Mouse (Mus musculus): Measurements from ENCODE around the gene Doc2b.

Doc2b gene

DNA sequence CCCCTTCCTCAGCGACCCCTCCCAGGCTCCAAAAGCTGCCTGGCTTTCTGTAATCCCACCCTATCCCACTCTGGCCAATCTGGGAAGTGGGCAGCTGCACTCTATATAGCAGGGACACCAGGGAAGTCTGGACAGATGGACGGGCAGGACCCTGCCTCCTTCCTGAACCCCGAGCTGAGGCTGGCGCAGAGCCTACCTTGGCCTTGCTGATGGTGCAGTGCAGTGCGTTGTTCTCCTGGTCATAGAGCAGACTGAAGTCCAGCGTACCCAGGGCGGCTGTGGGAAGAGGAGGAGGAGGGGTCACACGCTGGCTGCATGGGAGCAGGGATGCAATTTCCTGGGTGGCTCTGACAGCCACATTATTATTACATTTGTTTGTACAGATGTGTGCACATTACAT lies 10.0 kb downstream of the Doc2b start:
- DNase-seq: no peak

DNA sequence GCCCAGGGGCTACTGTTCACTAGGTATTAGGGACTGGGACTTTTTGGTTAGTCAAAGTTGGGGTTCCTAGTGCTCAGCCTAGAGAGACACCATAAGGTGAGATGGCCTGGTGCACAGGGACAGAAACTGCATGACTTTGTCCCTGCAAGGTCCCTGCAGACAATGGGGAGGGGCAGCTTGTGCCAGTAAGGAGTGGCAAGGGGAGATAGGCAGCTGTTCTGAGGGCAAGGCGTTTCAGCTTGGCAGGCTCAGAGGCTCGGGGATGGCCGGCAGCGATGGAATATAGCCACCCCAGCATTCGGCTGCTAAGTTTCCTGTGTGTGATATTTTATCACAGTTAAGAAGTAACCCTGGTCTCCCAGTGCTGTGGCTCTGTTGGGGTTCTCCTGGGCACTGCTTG lies 12.1 kb downstream of the Doc2b start:
- no peak for DNase-seq

DNA sequence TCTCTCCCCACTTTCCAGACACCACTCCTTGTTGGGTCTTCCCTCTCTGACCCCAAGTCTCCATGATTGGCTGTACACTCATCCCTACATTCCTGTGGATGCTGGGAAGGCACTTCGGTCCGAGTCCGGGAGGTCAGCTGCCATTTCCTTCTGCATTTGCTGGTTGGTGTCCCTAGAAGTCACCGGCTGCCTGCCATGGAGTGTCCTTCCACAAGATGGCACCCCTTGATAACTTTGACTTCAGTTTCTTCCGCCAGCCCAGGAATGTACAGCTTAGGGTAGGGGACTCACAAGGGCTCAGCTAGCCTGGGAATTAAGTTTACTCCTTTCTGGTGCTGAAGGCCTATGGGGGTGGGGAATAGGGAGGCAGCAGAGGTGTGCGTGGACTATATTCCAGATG lies 13.9 kb downstream of the Doc2b start:
- DNase-seq: peak; percentile 74 to 75

DNA sequence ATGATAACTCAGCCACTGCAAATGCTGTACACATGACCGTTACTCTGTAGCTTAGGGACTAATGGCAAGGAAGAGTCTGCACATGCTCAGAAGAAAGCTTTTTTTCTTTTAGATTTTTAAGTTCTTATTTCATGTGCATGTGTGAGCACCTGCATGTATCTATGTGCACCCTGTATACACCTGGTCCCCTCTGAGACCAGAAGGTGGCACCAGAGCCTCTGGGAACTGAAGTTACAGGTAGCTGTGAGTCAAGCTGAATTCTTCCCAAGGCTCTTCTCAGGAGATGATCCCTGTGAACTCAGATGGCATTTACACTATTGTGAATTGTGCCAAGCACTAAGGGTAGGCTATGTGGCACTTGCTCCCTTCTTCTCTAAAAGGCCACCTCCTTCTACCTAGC lies 19.9 kb downstream of the Doc2b start:
- DNase-seq: no peak

DNA sequence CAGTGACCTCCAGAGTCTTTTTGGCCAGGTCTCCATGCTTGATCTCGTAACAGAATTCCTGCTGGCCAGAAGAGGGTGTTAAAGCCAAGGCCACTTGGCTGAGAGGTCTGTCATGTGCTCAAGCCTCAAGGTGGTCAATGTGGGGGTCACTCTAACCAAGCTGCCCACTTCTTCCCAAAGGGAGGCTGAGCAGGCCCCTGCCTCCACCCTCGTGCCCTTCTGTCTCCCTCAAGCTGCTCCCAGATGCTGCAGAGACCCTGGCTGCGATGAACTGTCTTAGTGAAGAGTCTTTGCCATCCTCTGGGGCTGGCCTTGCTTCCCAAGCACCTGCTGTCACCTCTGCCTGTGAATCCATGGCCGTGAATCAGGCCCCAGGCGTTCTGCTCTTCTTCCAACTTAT lies 23.3 kb downstream of the Doc2b start:
- DNase-seq: no peak

DNA sequence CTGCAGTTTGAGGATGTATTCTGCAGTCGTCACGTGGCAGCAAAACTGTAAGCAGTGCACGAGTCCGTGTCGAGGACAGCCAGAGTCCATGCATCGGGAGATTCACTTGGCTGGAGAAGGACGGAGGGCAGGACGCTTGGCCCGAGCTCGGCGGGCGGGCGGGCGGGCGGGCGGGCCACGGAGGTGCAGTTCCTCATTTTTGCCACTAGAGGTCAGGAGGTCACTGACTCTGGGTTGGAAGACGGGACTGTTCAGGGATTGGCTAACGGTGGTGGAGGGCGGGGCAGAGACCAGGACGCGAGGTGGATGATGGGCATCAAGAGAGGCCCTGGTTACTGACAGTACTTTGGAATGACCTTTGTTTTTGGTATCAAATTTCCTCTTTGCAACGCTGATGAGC lies 26.6 kb downstream of the Doc2b start:
- DNase-seq: peak; percentile 84 to 87

DNA sequence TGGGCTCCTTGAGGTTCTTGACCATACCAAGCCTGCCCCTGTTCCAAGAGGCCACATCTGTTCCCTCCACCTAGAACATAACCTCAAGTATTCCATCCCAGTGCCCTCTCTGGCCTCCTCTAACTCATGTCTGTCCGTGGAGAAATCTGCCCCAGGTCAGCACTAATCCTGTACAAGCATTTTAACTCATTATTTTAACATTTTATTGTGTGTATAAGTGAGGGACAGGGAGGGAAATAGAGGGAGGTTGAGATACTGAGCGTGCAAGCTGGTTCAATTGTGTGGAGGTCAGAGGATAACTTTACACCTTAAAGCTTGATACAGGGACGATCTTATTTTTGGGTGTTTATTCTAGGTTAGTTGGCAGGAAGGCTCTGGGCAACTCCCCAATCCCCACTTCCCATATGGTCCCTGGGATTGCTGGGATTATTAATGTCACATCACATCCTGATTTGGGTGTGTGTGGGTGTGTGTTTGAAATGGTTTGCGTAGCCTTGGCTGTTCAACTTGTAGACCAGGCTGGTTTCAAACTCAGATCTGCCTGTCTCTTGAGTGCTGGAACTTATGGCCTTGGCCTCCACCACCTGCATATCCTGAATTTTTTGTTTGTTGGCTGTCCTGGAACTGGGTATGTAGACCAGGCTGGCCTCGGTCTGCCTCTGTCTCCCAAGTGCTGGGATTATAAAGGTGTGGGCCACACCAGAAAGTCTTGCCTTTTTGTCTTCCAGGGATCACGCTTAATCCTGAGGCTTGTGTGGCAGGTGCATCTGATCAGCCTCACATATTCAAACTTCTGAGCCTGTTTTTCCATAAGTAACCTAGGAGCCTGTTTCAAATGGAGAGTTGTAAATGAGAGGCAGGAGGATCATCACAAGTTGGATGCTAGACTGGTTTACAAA lies 27.5 kb downstream of the Doc2b start:
- no peak for DNase-seq

DNA sequence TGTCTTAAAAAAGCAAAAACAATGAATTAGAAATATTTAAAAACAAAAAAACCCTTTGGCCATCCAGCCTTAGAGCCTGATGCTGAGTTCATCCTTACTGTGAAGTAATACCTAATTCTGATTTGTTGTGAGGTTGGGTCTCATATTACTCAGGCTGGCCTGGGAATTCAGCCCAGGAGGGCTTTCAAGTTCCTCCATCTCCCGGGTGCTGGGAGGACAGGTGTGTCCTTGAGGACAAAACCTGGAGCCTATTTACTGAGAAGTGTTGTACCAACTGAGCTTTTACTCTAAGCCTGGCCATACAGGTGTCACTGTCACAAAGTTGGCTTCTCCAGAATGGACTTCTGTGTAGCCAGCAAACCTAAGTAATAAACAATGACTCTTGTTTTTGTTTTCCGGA lies 28.8 kb downstream of the Doc2b start:
- DNase-seq: no peak

DNA sequence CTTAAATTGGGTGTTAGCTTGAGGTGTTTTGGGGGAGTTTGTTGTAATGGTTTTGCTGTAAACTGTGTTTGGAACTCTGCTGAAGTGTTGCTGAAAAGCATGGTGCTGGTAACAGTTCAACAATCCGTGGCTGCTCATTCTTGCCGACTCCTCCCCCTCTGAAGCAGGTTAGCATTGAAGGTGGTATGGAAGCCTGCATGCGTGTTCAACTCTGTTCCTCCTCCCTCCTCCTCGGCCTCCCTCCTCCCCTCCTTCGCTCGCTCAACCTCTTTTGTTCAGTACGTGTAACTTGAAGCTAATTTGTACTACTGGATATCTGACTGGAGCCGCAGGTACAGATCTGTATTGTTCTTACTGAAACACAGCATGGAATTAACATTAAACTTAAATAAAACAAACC lies 30.7 kb downstream of the Doc2b start:
- no peak for DNase-seq

DNA sequence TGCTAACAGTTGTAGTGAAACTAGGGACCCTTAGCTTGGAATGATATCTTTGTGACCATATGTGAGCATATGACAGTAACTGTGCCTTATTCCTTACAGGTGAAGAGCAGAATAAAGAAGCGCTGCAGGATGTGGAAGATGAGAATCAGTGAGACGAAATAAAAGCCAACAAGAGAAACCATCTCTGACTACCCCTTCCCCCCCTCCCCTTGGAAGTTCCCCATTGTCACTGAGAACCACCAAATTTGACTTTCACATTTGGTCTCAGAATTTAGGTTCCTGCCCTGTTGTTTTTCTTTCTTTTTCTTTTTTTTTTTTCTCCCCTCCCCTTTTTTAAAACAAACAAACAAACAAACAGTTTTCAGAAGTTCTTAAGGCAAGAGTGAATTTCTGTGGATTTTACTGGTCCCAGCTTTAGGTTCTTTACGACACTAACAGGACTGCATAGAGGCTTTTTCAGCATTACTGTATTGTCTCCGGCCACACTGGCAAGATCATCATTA lies 31.3 kb downstream of the Doc2b start:
- DNase-seq: peak; percentile 20 to 24

DNA sequence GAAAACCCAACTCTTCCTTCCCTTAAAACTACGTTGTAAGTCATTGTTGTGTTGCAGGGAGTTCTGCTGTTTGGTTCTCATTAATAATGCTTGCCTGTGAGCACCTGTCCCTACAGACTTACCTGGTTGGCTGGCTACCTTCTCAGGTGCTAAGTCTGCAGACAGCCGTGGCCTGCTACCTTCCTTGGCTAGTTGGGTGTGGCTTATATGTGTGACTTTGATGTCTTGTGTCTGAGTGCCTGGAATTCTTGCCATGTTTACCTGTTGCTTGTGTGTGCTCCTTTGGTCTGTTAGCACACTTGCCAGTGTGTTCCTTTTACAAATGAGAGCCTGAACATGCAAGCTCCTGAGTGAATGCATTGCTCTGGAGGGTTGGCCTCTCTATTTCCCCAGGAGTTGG lies 33.1 kb downstream of the Doc2b start:
- DNase-seq: no peak

DNA sequence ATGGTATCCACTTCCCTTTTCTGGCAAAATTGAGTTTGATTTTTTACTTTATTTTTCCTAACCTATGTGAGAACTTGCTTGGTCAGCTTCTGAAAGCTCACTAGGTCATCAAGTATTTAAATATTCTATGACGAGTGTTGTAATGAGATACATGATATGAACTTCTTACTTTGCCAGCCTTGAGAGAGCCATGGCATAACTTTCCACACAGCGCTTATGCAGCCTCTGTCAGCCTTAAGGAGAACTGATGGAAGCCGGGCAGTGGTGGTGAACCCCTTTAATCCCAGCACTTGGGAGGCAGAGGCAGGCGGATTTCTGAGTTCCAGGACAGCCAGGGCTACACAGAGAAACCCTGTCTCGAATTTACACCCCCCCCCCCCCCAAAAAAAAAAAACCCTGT lies 35.1 kb downstream of the Doc2b start:
- DNase-seq: no peak

DNA sequence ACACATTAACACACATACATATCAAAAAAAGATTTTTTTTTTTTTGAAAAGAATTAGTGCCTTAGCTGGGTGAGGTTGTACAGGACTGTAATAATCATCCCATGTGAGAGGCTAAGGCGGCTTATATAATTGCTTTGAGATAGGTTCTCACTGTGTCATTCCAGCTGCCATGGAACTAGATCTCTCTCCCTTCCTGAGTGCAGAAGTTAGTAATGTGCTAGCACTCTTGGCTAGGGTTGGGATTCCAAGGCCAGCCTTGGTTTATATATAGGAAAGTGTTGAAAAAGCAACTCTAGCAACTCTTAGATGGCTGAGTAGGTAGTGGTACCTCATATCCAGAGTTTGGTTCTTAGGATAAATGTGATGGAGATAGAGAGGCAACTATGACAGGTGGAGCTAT lies 37.3 kb downstream of the Doc2b start:
- DNase-seq: no peak

DNA sequence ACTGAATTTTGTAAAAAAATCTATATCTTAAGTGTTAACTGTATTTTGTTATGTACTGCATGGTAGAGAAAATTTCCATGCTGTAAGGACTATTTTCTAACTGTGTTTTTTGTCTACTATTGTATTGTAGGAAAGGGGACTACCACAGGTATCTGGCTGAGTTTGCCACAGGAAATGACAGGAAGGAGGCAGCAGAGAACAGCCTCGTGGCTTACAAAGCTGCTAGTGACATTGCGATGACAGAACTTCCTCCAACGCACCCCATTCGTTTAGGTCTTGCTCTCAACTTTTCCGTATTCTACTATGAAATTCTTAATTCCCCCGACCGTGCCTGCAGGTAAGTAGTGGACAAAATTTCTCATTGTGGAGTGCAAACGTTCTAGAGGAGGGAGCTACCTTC lies 39.2 kb downstream of the Doc2b start:
- no peak for DNase-seq

DNA sequence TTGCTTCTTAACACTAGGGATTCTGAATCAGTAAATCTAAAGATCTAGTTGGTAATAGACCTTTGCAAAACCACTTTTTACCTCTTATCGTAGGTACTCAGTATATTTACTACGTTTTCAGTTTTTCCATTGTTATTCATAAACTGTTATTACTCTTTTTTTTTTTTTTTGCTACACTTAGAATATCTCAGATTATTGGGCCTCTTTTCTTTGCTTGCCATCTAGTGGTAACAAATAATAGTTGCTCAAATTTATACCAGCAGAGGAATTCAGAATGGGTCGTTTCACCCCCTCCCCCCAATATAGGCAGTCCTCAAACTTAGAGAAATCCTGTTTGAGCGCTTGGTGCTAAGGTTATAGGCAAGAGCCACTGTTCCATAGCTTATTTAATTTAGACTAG lies 44.8 kb downstream of the Doc2b start:
- no peak for DNase-seq

DNA sequence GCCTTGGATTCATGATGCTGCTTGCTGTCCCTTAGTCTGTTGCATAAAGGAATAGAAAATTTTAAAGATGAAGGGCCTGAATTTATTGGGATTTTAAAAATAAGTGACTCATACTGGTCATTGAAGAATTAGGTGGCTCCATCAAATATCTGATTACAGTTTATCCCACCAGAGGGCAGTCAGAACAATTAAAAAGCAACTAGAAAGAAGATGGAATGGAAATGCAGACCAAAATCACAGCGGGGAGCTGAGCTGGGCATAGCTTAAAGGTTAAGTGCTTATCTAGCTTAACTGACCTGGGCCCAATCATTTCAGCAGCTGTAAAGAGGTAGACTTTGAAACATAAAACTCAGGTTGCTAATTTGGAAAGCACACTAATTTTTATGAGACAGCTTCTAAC lies 45.3 kb downstream of the Doc2b start:
- no peak for DNase-seq

DNA sequence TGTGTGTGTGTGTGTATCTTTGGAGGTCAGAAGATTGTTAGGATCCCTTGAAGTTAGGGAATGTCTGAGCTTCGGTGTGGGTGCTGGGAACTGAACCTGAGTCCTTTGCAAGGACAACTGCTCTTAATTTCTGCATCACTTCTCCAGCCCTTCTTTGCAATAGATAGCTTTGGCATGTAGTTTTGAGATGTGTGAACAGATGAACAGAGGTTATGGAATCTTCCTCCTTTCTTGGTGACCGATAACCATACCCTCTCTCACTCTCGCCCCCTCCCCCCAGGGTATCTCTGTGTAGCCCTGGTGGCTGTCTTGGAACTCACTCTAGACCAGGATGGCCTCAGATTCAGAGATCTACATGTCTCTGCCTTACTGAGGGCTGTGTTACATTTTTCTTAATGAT lies 51.1 kb downstream of the Doc2b start:
- DNase-seq: no peak

DNA sequence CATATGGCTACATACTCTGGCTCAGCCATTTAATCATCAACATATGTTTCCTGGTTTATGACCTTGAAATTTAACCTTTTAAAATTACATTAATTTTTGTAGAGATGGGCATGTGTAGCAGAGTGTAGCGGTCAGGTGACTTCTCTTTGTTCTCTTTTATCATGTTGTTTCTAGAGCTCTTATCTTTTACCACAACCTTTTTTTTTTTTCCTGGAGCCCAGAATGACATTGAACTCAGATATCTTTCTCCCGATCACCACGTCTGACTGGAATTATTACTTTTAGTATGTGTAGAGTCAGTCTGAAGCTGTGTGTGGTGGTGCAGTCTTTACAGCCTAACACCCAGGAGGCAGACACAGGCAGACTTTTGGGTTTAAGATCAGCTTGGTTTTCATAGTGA lies 54.2 kb downstream of the Doc2b start:
- DNase-seq: no peak

DNA sequence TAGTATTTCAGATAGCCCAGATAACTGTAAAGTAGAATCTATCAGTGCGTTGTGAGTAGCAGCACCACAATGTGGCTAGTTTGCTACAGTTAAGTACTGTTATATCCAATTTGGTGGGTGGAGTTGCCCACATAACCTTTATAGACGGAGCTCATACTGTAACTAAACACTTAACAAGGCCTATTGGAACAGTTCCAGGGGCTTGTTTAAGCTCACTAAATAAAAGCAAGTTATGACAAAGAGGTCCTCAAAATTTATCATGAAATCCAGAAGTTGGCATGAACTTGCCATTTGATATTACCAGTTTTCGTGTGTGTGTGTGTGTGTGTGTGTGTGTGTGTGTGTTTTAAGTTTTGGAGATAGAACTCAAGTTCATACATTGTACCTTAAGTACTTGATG lies 55.6 kb downstream of the Doc2b start:
- DNase-seq: no peak

DNA sequence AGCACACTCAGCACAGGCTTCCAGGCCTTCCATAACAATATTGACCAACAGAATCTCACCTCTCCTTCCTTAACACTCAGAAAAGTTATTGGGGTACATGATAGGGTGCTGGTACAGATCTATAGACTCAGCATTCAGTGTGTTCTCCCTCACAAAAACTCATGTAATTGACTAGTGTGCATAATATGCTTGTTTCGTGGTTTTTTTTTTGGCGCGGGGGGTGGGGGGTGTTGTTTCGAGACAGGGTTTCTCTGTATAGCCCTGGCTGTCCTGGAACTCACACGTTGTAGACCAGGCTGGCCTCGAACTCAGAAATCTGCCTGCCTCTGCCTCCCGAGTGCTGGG lies 57.4 kb downstream of the Doc2b start:
- DNase-seq: no peak

DNA sequence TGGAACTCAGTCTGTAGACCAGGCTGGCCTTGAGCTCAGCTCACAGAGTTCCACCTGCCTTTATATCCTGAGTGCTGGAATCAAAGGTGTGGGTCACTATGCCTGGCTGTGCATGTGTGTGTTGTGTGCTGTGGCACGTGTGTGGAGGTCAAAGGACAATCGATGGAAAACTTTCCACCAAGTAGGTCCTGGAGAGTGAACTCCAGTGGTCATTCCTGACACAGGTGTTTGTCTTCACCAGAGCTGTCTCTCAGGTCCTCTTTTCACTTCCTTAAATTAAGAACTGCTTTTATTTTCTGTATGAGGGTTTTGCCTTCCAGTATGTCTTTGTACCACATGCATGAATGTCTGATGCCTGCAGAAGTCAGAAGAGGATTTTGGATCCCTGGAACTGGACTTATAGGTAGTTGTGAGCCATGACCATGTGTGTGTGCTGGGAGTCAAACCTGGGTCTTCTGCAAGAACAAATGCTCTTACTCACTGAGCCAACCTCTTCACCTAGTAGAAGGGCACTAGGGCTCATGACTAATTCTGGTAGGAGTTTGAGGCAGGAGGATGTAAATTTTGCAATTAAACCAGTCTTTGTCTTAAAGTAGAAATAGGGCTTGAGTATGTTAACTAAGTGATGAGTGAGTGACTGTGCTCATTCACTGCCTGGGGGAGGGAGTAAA lies 57.9 kb downstream of the Doc2b start:
- peak; percentile 49 to 57 for DNase-seq

DNA sequence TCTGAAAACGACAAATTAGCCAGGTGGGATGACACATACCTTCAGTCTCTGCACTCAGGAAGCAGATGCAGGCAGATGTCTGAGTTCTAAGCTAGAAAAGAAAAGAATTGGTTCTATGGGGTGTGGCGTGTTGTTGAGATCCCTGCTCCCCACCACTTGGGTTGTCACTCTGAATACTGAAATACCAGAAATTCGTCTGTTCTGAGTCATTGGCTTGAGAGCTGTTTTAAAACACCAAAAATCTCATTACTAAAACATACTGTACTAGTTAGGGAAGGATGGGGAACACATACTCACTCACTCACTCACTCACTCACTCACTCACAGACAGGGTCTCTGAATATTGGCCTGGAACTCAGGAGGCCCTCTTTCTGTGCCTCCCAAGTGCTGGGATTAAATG lies 58.9 kb downstream of the Doc2b start:
- DNase-seq: no peak

DNA sequence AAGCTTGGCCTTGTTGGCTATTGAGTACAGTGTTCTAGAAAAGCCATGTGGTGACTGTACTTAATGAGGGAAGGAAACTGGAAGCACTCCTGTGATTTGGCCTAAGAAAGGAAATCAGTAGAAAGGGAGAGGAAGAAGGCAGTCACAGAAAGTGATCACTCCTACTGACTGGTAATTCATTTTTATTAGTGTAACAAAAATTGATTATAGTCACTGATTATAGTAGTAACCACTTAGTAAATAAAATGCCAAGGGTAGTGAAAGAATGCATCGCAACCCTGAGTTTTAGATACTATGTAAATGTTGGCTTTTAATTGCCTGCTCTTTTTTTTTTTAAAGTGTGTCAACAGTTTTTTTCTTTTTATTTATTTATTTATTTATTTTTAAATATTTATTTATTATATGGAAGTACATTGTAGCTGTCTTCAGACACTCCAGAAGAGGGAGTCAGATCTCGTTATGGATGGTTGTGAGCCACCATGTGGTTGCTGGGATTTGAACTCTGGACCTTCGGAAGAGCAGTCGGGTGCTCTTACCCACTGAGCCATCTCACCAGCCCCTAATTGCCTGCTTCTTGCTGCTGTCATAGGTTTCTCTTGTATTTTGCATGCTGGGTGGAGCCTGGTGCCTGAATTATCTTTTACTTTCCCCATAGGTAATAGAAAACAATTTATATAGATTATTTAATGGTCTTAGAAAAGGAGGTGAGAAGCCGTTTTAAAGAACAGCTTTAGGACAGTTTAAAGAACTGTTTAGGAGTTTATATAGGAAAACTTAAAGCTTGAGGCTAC lies 60.2 kb downstream of the Doc2b start:
- no peak for DNase-seq

Data from B cell, adult 2 months (primary cell).